Mouse (Mus musculus): ENCODE results near the gene Cbx2.

DNA sequence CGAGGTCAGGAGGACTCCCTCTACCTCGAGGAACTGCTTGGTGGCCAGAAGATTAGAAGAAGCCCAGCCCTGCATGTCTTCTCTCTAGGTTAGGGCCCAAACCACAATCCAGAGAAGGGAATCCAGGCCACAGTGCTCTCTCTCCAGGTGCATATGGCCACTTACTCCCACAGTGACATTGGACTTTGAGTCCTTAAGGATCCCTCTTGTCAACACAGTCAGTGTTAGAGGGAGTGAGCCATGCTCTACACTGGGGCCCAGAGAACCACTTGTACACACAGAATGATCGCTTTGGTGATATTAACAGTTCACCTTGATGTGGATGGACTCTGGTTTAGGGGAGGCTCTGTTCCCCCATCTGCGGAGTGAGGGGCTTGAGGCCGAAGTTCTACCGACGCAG, 49.5 kb downstream of the Cbx2 start:
- TF ChIP-seq USF1 (IDR thresholded peaks at IDR 0.05; ENCODE audit: low read depth) (no peak), POLR2A (IDR thresholded peaks at IDR 0.05; ENCODE audit: insufficient read length, low read depth) (no peak), TCF3 (IDR thresholded peaks at IDR 0.05; ENCODE audit: insufficient read length, low read depth) (no peak), POLR2AphosphoS2 (IDR thresholded peaks at IDR 0.05; ENCODE audit: insufficient read length, low read depth) (no peak), MAX (IDR thresholded peaks at IDR 0.05; ENCODE audit: low read depth) (no peak), TCF12 (IDR thresholded peaks at IDR 0.05; ENCODE audit: insufficient read depth, poor library complexity, severe bottlenecking) (no peak)
